Comparison of ENCODE assay signal across 8 mouse cellular contexts in genomic region chr7:65902471-65903180, GRCm38 (mm10). TPM values are rescaled to one million over a fixed set of nuclear protein-coding genes. Genes with fewer than 3 reads are reported as not detected.
A peak's percentile ranks its signal among the peaks of the same experiment; 100 is the strongest.
DNase-seq lines count a peak whose midpoint lies in the region; ATAC-seq and TF ChIP-seq lines count a peak whose summit lies in the region.

No protein-coding gene starts in this region.

- H3K4me3 ChIP-seq in liver, postnatal 0 days (ENCODE audit: low read depth, low read length): no peak overlapping the region

- H3K27me3 ChIP-seq in liver, postnatal 0 days (ENCODE audit: insufficient read depth, low read length): no peaks in the 10 kb centered on the region

- H3K4me2 ChIP-seq in liver, postnatal 0 days (ENCODE audit: low read depth, low read length): no peak overlapping the region

- H3K4me1 ChIP-seq in liver, postnatal 0 days (ENCODE audit: insufficient read depth): no peaks in the 10 kb centered on the region; the same call in none of the 2 replicates

- DNase-seq in A20 (ENCODE audit: low read depth, low spot score): peak; percentile 24
- peak; percentile 30 for DNase-seq in brain, embryonic 18.5 days (ENCODE audit: low read depth, low spot score)
- DNase-seq in frontal cortex, postnatal 14 days (ENCODE audit: low spot score in 2 of 2): peak; percentile 37 to 40
- DNase-seq in heart, postnatal 4 days: peak; percentile 73
- peak; percentile 18 for DNase-seq in layer of hippocampus, adult 9-10 months (ENCODE audit: low spot score)
- DNase-seq in liver, postnatal 0 days: no peak
- DNase-seq in retina, postnatal 1 day: peak; percentile 48
- no peak for DNase-seq in thymus, postnatal 36 days

- 45% methylated on average over 13 of the region's 13 CpGs for WGBS in liver, postnatal 0 days (ENCODE audit: insufficient replicate concordance)

- no peaks in the 10 kb centered on the region for H3K36me3 ChIP-seq in liver, postnatal 0 days (replicated peaks; ENCODE audit: insufficient read depth, low read length)

- no peak for TF ChIP-seq CTCF in liver, postnatal 0 days (IDR thresholded peaks at IDR 0.05; ENCODE audit: low read depth)

- TF ChIP-seq EP300 in liver, postnatal 0 days (IDR thresholded peaks at IDR 0.05; ENCODE audit: low read depth): 0 out of 2 replicates have a peak, but pooled peaks have one; percentile 16

- H3K9me3 ChIP-seq in liver, postnatal 0 days (ENCODE audit: low read length): no peaks in the 10 kb centered on the region

- no peak overlapping the region for H3K9ac ChIP-seq in liver, postnatal 0 days (replicated peaks)

- peak overlapping the region; percentile 18; the same call in 1 of the 2 replicates for H3K27ac ChIP-seq in liver, postnatal 0 days (ENCODE audit: low read depth)

- ATAC-seq in liver, postnatal 0 days: peak; percentile 72

RNA-seq across cellular contexts. Expression of gene Pcsk6, which starts 41.1 kb away (rescaled TPM):
- 10 to 100 TPM; 32.7 to 39.8 TPM for total RNA-seq in heart, postnatal 4 days (2021)
- 3.6 and 4.7 TPM in 2 replicates for polyA plus RNA-seq in liver, postnatal 0 days (2015; fragmentation: Nextera tagmentation; extraction: Ambion mirVana)

Comparison
In these comparisons a context has a peak if more than half of its experiments do, and no peak if none do; other contexts are left out.
1. DNase-seq: peak in A20 (single experiment), brain, embryonic 18.5 days (single experiment), frontal cortex, postnatal 14 days (2 of 2), heart, postnatal 4 days (single experiment), layer of hippocampus, adult 9-10 months (single experiment) and retina, postnatal 1 day (single experiment); none in liver, postnatal 0 days (single experiment) and thymus, postnatal 36 days (0 of 2).